Mouse (Mus musculus): ENCODE results near the gene Surf1.

DNA sequence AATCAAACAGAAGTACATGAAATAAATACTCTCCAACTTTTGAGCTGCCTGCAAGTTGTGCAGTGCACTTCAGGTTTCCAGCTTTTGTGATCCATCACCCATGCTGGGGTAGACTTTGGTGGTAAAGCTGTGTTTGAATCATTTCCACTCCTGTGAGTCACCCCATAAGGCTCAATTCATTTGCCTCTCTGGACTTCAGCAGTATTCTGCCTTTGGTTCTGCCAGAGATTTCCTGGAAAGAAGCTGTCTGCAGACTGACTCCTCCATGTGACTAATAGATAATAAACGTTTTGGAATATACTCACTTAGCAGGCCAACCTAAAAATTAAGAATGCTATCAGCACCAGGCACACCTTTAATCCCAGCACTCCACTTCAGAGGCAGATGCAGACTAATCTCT lies 15.6 kb downstream of the Surf1 start:
- no peak for TF ChIP-seq CTCF (IDR thresholded peaks at IDR 0.05; ENCODE audit: low read depth, low read length)
- no peak for TF ChIP-seq POLR2A (IDR thresholded peaks at IDR 0.05; ENCODE audit: insufficient read depth, low read length)
